Mouse (Mus musculus) lung, postnatal 14 days (tissue): ENCODE measurements around the gene Krt9.
A peak's percentile ranks its signal among the peaks of the same experiment; 100 is the strongest.

Experiments
- DNase-seq: peaks from one replicate; pipeline ENCODE4 v3.0.0; 2021

Krt9 gene

DNA sequence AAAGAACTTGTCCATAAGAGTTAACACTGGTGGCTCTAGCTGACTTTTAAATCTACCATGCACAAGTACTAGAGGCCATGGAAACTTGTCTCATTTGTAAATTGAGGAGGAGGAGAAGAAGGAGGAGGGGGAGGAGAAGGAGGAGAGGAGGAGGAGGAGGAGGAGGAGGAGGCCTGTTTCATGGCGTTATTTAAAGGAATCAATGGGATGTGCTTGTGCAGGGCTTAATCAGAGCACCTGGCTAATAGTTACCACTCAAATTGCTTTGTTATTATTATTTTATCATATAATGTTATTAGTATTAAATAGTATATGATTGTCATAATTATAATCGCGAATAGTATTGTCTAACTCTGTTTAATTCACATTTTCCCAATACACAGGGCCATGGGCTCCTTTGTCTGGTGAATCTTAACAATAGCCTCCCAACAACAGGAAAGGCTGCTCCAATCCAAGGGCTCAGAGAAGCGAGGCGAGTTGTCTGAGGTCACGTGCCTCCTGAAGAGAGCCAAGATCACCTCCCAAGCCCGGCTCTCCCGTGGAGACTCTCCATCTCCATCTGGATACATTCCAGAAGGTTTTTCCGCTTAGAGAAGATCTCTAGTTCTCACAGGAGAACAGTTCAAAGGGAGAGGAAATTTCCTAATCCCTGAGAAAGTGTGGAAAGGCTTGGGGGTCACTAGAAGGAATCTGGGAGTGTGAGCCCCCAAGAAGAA is 44.3 kb downstream of the Krt9 start, which contains the start of gene Krt19:
TSS of gene Krt19 (minus strand) at position 51 of the 716 bp plus-strand sequence.
- no peak for DNase-seq

DNA sequence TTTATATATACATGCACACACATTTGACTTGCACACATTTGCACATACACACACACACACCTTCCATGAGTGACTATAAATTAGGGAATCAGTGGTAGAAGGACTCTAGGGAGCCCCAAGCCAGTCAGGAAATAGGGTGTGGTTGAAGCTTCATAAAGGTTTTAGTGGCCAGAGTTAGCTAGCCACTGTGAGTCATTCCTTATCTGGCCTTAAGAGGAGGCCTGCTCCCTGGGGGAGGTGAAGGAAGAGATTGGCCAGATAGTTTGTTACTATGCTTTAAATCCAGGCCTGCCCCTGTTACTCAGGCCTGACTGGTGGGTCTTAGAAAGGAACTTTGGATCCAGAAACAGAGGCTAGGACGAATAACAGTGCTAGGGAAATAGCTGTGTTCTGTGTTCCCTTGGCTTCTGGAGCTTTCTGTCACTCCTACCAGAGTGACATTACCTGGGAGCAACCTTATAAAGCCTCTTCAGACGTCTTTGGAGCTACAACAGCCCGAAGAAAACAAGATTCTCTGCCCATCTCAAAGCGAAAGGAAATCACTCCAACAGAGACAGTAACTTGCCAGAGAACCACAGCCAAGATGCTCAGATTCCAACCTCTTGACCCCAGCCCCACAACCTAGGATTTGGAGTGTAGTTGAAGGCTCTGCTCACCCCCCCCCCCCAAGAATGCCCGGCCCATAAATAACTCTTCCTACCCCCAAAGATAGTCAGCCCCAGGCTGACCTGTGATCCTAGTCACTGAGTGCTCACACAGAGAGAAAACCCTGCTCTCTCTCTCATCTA is 45.3 kb downstream of the Krt9 start:
- DNase-seq = no peak

DNA sequence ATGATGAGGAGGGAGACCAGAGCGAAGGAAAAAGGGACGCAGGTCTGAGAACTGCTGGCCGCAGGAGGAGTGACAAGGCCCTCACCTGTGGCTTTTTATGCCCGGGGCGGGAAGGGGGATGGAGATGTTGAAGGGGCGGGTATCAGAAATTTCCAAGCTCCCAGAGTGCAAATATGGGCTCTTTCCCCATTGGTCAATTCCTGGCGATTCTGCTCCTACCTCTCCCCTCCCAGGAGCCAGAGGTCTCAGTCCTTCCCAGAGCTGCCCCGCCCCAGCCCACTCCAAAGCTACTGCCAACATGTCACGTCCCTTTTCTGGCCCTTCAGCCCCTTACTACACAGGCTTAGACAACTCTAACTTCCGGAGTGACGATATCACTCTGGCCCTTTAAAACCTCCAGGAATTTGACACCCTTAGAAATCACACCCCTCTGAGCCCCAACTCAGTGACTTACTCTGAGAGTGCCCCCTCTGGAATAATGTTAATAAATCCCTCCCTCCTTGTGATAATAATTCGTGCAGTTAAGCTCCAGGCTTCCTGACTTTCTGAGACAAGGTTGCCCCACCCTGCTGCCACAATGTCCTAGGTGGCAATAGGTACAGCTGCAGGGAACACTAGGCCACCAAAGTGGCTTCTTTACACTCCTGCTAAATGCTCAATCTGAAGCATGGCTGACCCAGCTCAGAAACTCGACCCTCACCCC is 47.0 kb downstream of the Krt9 start:
- DNase-seq = peak; percentile 64

DNA sequence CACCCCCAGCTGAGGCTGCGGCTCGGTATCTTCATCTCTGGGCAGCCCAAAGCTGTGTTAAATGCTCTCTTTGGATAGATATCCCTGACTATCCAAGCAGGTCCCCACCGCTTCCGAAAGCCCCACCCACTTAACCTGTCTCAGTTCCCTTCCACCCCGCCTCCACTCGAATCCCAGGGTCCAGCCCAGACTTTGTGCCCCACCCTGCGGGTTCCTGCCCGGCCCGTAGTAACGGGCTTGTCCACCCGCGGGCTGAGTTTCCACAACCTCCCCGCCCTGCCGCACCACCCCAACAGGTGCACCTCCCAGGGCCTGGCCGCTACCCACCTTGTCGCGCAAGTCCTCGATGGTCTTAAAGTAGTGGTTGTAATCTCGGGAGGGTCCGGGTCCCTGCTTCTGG is 47.9 kb downstream of the Krt9 start:
- peak; percentile 61 for DNase-seq

DNA sequence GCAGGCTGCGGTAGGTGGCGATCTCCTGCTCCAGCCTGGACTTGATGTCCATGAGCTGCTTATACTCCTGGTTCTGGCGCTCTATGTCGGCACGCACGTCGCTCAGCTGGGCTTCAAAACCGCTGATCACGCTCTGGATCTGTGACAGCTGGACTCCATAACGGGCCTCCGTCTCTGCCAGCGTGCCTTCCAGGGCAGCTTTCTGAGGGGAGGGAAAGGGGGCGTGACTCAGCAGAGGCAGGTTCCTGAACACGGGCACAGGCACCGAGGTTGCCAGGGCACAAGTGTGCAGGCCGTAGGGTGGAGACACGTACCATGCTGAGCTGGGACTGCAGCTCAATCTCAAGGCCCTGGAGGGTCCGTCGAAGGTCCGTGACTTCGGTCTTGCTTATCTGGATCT is 52.1 kb downstream of the Krt9 start:
- DNase-seq = no peak

DNA sequence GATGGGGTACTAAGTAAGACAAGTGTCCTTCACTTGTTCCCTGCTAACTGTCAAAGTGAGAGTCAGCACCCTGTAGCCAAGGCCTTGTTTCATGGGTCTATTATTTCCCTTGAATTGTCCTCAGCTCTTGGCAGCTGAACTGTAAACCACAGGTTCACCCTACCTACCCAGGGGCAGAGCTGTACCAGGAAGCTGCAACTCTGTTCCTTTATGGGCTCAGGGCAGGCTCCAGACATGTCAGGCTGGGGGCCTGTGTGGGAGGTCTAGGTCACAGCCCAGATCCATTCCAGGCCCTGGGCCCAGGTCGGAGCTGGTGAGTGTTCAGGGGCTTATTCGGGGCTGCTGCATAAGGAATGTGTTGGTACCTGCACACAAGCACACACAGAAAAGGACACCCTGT is 53.7 kb downstream of the Krt9 start:
- no peak for DNase-seq

DNA sequence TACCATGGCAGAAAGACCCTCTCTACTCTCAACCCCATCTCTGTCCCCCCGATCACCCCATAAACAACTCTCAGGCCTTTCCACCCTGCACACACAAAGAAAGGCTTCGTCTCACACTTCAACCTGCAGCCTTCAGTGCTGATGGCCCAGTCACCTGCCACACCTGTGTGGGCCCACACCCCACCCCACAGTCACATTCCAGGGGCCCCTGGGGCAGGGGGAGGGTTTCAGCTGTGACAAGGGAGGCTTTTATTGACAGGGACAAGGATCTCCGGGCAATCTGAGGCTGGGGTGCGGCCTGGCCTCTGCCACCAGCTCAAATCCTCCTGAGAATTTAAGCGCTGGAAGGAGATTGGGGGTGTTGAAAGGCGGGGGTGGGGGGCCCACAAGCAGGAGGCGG is 54.2 kb downstream of the Krt9 start:
- no peak for DNase-seq

DNA sequence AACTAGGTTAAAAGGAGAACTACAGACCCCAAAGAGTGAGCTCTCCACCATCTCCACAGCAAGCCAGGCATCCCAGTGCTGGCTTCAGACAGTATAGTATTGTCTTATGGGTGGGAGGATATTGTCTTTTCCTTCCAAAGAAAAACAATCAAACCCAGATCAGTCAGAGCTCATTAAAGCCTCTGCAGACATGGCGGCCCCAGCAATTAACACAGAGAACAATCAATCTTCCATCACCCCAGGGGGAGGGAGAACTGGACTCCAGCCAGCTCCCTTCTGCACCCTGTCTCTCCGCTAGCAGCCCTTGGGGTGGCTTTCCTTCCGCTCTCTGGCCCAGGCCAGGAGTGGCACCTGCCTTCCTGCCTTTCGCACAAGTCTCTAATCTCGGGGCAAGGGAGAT is 55.4 kb downstream of the Krt9 start:
- no peak for DNase-seq
